Mouse (Mus musculus) spleen, adult 2 months (tissue): ENCODE measurements around the gene Ei24.

Source experiments
- CTCF ChIP-seq: fragments of 200-500 bp; IDR thresholded peaks from 2 replicates; pipeline ENCODE4 v1.5.1; 2011; ENCODE audit warnings: mild to moderate bottlenecking, inconsistent platforms; ENCODE audit not compliant: insufficient read depth, insufficient read length, insufficient replicate concordance; ENCODE audit errors: extremely low read depth
- POLR2A ChIP-seq: fragments of 200-500 bp; IDR thresholded peaks from 2 replicates; pipeline ENCODE4 v1.6.1; 2011; ENCODE audit warnings: low read depth, low read length, inconsistent platforms

DNA sequence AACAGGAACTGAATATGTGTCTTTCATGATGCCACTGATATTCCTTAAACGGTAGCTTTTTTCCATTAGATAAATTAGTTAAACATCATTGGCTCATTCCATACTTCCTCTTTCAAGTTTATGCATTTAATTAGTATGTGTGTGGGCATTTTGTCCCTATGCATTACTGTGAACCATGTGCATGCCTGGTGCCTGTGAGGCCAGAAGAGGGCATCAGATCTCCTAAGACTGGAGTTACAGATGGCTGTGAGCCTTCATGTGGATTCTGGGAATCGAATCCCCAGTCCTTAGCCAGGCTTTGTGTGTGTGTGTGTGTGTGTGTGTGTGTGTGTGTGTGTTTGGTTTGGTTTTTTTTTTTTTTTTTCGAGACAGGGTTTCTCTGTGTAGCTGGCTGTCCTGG, 17.3 kb upstream of the Ei24 start:
- TF ChIP-seq POLR2A (no peak), CTCF (no peak)
